Mouse (Mus musculus): Measurements from ENCODE around the gene Gm12184.
"Not testable (repeated sequence)": the region's sequence is repeated elsewhere in the genome, so short reads cannot be mapped to it uniquely, and the experiment has no call there.

Gm12184 gene

DNA sequence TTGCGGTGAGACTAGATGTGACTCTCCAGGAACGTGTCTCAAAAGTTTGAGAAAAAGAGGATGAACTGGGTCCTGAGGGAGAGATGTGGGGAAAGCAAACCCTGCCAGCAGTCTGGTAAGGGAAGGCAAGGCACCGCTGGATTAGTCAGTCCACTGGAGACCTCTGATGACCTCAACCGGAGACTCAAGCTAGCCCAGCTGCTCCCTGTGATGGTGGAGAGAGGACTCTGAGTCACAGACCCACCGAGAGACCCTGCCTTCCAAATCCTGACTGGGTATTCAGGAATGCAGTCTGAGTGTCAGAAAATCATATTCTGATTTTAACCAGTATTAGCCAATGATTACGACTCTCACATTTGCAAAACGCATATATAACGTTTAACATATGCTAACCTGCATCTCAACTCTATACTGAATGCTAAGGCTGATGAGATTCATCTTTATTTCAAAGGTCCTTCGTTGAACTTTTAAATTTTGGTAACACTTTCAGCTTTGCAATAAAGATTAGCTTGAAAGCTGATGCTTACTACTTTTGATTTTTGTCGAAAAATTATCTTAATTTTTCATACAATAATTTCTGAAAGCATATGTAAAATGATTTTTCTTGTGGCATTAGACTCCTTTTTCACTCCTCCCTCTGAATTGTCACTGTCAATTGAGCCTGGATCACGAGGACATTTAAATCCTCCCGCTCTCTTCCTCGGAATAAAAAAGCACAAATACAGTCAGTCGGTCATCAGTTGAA is 3.5 kb downstream of the Gm12184 start:
- no peak for DNase-seq

DNA sequence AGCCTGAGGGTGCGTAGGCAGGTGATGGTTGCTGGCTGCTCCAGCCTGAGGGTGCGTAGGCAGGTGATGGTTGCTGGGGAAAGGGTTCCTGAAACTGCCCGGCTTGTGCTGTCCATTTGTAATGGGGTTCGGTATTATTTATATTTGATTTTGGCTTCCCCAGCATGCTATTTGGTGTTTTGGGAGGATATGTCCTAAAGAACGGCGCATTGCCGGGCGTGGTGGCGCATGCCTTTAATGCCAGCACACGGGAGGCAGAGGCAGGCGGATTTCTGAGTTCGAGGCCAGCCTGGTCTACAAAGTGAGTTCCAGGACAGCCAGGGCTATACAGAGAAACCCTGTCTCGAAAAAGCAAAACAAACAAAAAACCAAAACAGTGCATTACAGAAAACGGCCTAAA is 5.2 kb downstream of the Gm12184 start:
- DNase-seq = not testable (repeated sequence)

DNA sequence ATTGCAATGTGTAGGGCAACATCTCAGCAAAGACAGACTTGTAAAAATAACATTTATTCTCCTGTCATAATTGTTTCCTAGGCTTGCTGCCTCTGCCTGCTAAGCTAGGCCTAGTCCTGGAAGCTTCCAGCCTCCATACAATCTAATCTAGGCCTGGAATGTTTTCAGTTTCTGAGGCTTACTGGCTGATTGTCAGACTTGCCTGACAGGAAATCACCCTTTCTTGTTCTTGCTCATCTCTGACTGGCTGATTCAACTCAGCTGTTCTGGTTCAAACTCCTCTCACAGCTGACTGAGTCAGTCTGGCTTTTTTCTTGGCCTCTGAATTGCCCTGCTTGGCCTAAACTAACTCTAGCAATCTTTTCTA is 6.2 kb downstream of the Gm12184 start:
- DNase-seq = no peak

DNA sequence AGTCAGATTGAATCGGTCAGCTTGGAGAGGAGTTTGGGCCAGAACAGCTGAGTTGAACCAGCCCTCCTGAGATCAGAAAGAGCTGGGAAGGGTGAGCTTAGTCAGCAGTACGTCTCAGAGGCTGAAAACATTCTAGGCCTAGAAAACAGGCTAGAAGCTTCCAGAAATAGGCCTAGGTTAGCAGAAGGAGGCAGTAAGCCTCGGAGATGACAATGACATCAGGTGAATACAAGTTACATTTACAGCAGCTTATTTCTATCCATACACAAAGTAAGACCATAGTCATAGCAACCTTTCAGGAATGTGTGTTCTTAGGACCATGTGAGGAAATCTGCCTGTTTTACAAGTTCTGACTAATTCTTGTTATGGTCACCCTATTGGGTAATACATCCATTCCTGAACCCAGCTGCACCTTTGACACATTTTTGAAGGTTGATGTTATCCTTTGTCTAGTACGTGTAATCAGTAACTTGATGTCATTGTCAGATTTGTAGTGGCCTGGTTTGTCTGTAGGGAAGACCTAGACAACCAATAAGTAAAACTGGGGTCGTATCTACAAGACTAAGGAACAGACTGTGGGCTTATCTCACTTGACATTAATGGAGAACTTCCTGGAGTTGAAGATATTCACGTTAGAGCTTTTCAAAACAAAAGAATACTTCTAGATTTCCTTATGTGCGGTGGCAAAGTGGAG is 6.7 kb downstream of the Gm12184 start:
- DNase-seq = no peak

DNA sequence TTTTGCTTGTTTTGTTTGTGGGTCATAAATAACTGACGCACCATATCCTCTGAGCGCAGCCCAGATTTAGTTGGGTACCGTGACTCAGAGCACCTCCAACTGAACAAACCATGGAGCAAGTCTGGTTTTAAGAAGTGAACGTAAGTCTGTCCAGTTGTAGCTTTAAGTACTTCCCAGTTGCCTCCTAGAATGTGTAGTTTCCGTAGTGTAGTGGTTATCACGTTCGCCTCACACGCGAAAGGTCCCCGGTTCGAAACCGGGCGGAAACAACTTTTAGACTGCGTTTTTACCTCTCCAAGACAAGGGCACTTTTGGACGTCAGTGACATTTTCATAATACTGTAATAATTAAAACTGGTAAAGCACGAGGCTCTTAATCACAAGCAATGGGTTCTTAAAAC is 8.1 kb downstream of the Gm12184 start:
- DNase-seq = peak; percentile 88

DNA sequence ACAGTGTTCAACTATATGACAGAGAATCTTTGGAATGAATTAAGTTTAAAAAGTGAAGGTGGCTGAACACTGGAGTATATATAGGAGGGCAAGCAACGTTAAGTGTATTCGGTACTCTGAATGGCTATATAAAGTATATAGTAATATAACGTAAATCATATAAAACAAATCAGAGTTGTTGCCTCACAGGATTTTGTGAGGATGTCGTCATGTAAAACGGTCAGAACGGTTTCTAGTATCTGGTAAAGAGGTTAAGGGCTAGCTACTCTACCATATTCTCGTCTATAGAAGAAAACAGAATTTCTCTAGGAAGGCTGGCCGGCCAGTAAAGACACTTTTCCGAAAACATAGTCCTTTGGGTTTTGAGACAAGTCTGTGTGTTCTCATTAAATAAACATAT is 8.7 kb downstream of the Gm12184 start:
- DNase-seq = no peak

DNA sequence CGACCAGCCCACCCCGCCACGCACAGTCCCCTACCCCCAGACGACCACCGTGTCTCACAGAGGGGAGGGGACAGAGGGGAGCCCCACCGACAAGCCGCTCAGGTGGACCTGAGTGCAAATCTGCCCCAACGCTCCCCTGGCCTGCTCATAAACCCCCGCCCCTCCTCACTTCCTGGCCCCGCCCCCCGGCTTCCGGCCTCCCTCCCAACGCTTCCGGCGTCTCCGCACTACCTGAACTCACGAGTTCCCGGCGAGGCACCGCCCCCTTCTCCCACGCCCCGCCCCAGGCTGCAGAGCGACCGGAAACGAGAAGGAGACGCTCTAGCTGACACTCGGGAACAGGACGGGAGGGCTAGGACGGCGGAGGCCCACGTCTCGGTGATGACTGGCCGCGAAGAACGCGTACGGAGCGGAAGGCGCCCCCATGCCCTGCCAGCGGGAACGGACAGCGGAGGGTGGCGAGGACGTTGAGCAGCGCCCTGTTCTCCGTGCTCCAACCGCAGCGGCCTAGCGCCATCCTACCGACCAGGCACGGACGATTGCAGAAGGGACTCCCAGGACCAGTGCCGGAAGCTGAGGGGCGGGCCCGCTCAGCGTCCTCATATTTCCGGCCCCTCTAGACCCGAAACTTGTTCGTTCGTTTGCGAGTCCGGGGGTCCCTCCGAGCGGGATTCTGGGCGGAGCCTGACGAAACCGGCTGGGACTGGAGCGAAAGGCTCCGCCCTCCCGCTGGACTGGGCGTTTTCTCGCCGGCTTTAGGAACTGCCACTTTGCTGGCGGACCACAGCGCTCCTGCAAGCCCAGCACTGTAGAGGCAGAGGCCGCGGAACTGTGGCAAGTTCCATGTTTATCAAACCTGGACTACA is 9.4 kb downstream of the Gm12184 start, which contains the start of gene Trim41:
Gene Trim41, minus strand, starts transcription at position 554 of the 866 bp plus-strand sequence.
- peak; percentile 100 for DNase-seq

DNA sequence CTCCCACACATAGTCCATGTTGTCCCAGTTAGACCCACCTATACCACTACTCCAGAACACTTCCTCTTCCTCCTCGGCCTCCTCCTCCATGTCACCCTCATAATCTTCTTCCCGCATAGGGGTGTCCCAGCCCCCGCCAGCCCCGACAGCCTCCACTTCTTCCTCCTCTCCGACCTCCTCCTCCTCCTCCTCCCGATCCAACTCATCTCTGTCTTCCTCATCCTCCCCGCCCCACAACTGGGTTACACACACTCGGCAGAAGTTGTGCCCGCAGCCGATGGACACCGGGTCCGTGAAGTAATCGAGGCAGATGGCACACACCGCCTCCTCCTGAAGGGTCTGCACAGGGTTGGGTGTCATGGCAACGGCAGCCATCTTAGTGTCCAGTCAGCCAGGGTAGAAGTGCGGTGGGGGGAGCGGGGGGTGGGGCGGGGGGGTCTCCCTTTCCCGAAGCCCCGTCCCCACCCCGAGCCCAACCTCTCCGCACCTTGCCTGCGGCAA is 10.1 kb downstream of the Gm12184 start:
- peak; percentile 68 for DNase-seq

DNA sequence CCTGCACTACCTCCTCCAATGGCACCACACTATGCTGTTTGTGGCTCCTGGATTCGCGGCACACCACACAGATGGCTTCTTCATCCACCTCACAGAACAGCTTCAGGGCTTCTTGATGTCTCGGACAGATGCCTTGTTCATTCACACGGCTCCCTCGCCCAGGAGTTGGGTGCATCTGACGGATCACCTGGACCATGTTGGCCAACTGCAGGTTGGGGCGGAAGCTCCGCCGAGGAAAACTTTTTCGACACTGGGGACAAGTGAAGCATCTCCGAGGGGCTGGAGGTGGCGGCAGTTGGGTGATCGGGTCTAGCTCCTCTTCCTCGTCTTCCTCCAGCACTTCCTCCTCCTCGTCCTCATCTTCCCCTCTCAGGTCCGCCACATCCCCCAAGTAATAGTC is 10.6 kb downstream of the Gm12184 start:
- no peak for DNase-seq

DNA sequence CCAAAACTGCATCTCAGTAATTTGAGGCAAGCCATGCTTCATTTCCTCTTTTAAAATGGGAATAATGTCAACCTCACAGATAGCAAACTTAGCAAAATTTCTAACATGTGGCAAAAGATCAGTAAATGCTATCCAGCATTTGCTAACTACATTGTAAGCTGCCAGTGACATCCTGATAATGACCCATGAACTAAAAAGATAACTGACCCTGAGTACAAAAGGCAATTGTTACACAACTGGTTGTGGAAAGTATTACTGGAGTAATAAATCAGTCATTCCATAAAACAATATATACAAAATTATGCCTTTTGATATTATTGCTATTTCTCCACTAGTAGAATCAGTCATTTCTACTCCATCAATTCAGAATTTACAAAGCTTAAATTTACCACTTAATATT is 12.7 kb downstream of the Gm12184 start:
- DNase-seq = no peak

DNA sequence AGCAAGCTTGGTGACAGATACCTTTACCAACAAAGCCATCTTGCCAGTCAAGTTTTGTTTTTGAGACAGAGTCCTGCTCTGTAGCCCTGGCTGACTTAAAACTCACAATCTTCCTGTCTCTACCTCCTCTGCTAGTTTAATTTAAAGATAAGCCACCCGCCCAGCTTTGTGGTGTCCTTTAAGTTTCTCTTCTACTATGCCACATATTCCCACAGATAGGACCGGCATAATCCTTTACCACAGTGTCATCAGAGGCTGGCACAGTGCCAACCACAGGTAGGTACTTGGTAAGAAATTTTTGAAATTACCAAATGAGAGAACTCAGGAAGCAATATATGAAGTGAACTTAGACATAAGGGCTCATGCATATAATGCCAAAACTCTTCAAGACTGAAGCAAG is 16.3 kb downstream of the Gm12184 start:
- DNase-seq = no peak

DNA sequence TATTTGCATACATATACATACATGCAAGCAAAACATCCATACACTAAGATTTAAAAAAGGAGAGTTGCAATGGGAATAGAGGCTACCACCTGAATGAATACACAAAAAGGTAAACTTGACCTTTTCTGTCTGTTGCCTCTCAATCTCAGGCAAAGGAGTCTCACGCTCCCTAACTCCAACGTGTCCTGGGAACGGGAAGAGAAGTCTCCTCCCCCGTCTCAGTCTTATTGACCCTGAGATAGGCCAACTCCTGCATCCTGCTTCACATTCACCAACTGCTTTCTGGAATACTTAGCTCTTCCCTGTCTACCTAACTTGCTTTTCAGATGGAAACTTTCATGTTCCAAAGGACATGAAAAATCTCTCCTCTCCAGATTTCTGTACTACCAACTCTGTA is 17.0 kb downstream of the Gm12184 start:
- no peak for DNase-seq

DNA sequence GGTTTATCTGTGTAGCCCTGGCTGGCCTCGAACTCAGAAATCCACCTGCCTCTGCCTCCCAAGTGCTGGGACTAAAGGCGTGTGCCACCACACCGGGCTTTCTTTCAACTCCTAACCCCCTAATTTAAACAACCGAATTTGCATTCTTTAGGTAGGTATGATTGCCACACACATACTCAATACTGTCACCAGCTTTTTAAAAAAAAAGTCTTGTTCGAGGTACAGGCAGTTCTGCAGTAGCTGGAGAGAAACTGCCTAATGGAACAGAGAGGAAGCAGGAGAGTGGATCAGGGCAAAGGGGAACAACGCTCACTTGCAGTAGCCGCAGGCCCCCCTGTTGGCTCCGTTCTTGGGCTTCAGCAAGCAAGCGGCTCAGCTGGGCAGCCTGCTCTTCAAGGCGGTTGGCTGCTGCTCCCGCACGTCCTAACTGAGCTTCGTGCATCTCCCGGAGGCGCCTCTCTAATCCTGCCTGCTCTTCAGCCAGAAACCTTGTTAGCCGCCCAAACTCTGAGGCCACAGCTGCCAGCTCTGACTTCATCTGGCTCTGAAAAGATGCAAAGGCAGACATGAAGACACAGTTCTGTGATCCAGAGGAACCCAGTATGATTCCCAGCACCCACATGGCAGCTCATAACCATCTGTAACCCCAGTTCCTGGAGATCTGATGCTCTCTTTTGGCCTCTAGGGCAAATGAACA is 17.6 kb downstream of the Gm12184 start:
- peak; percentile 33 for DNase-seq

DNA sequence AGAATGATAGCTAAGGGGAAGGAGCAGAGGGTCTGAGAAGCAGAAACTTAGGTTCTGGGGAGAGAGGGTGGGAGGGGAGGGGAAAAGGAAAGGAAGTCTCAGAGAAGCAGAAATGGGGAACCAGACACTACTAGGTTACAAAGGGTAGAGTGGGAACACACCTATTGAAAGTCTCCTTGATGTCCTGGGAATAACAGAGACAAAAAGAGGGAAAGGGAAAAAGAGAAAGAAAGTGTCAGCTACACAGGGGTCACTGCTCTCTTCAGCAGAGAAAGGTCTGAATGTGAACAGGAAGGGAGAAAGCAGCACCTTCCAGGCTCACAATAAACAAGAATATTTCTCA is 18.2 kb downstream of the Gm12184 start:
- no peak for DNase-seq

DNA sequence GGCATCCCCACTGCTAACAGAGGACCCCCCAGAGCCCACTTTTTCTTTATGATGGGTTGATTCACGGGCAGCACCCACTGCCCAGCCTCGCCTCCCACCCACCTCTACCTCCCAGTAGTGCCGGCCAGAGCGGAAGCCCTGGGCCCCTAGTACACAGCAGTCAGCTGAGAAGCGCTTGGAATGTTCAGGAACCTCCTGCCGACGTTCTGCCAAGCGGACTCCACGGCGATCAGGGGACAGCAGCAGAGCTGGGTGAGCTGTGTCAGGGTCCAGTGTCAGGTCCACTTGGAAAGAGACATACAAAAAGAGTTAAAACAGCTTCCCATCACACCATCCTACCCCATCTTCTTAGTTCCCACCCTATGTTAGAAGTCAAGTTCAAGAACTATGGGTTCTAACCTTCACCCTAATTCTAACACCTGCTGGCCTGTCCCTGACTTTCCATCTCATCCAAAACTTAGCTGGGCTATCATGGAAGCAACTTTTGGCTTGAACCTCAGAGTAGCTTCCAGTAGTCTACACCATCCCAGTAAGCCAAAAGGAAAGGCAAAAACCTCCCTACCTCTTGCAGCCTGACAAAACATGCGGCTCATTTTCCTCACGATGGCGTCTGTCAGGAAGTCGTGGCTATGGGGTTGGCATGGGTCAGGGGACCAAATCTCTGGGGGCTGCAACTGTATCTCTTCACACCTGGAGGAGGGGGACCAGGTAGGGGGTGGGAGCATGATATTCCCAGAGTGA is 18.7 kb downstream of the Gm12184 start:
- peak; percentile 21 for DNase-seq

DNA sequence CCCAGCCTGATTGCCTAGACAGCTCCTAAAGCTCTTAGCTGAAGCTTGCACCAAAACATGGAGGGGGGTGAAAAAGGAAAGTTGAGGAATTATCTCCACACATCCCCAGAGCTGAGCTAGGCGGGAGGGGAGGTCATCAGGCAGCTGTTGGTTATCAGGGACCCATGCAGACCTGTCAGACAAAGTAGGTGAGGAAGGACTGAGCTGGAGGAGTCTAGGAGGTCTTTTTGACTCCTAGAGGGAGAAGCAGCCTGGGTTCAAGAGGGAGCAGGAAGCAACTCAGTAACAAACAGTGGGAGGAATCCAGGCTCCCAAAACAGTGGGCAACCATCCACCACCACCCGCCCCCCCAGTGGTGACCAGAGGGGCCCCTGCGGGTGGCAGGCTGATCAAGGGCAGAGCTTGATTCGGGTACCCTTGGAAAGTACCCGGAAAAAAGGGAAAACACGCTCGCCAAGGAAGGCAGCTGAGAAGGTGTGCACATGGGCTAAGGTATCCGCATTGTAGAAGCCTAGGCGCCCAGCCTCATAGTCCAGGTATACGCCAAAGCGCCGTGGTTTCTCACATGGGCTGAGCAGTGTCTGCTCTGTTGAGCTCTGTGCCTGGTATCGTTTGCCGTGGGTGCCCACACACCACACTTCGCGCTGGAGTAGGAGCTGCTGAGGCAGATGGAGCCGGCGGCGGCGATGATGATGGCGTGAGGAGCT is 19.4 kb downstream of the Gm12184 start:
- peak; percentile 20 for DNase-seq

DNA sequence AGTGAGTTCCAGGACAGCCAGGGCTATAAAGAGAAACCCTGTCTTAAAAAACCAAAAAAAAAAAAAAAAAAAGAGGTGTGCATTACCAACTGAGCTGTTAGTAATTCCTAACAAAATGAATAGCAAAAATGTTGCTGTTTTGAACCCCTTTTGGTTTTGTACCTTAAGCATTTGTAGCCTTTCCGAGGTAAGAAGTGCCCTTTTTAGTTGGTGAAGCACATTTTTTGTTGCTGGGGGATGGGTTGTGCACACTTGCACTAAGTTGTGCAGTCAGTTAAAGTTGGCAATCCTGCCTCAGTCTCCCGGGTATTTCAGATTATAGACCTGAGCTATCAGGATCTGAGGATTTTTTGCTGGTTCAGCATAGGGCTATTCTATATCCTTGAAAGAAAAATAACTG is 21.5 kb downstream of the Gm12184 start:
- DNase-seq = no peak

DNA sequence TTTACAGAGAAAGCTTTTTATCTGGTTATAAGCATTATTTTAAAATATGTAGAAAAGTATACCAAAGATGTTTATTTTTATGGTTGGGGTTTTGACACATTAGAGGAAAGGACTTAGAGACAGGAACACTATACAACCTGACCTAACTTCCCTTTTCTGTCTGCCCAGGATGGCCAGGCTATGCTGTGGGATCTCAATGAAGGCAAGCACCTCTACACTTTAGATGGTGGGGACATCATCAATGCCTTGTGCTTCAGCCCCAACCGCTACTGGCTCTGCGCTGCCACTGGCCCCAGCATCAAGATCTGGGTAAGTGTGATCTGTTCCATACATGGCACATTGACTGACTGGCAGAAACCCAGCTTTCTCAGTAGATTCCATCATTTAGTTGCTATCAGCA is 22.5 kb downstream of the Gm12184 start:
- DNase-seq = no peak

DNA sequence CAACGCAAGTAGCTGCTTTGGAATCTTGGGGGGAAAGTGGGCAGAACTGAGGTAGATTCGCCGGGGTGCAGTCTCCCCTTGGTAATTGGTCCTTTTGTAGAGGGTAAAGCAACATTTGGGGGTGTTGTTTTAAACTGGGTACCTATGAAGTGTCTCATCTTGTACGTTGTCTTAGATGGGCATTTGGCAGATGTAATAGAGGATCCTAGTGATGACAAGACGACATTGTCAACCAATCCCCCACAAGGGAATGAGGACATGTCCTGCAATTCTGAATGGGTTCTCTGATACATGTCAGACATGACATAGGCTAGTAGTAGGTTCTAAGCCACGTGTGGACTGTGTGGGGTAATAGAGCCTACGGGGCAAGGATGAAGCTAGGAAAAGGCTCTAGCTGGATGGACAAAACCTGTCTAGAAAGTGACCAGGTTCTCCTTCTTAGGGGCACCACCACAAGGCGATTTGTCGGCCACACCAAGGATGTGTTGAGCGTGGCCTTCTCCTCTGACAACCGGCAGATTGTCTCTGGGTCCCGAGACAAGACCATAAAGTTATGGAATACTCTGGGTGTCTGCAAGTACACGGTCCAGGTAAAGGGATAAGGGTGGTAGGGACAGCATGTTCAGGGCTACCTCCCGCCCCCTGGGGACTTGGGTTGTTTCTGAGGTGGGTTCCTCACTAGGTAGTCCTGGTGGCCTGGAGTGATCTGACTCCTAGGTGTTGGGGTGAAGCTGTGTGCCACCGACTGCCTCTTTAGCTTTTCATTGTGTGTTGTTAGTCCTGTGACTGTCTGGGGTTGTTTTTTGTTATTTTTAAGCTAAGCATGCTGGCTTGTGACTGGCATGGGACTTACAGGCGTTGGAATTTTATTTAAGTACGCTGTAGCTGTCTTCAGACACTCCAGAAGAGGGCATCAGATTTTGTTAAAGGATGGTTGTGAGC is 24.4 kb downstream of the Gm12184 start:
- no peak for DNase-seq
